Mouse (Mus musculus) cerebellum, postnatal 4 days (tissue): ENCODE data around the gene Mex3b.
A peak's percentile ranks its signal among the peaks of the same experiment; 100 is the strongest.

Source experiments
- DNase-seq, 2 experiments: peaks; one replicate each; pipeline ENCODE4 v3.0.0; 2022; ENCODE audit warnings: low spot score in 2 of 2, mixed read lengths in 1 of 2

Mex3b gene

GRCm38 (mm10) chr7:82867271-82868121, at the start of gene Mex3b:
Gene Mex3b (plus strand): TSS chr7:82867333.
- peak; percentile 41 to 59 for DNase-seq

DNA sequence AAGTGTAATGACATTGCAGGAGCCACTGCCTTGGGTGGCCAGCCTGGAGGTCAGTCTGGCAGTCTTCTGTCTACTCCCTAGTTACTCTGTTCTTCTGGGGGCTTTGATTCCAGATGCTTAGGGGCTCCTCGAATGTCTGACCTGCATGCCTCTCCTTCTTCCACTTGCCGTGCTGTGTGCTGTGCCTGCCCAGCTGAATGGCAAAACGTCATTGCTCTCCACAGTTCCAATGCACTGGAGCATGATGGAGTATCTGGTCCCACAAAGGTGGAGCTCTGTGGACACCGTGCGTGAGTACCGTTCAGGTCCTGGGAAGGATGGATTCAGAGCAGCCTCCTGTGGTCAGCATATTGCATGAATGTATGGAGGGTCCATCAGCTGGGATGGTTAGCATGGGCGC, 47.6 kb upstream of the Mex3b start:
- no peak for DNase-seq

- no peak for DNase-seq
Measured at GRCm38 (mm10) chr7:82820661-82821060, 46.5 kb upstream of the Mex3b start.

DNA sequence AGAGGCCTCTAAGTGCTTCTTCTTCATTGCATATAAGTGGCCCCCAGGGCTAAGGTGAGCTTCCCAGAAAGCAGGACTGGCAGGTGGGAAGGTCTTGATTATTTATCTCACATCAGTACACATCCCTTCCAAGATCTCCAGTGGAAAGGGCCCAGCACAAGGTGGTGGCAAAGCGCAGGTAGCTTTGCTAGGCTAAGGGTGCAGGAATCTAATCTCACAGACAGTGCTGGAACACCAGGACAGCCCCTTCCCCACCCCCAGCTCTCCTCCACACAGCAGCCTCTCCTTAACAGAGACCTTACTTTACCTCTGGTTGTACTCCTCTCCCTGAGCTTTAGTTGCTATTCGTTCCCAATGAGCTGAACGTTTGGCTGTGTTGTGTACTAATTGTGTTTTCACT, 45.6 kb upstream of the Mex3b start:
- no peak for DNase-seq

GRCm38 (mm10) chr7:82822528-82822927, 44.6 kb upstream of the Mex3b start:
- DNase-seq = no peak

- DNase-seq = no peak
Measured at GRCm38 (mm10) chr7:82828193-82828592, 38.9 kb upstream of the Mex3b start.

- peak in 1 of 2 experiments; percentile 14 for DNase-seq
Measured at GRCm38 (mm10) chr7:82829516-82829915, 37.6 kb upstream of the Mex3b start.

GRCm38 (mm10) chr7:82834471-82834870, 32.7 kb upstream of the Mex3b start:
- no peak for DNase-seq

DNA sequence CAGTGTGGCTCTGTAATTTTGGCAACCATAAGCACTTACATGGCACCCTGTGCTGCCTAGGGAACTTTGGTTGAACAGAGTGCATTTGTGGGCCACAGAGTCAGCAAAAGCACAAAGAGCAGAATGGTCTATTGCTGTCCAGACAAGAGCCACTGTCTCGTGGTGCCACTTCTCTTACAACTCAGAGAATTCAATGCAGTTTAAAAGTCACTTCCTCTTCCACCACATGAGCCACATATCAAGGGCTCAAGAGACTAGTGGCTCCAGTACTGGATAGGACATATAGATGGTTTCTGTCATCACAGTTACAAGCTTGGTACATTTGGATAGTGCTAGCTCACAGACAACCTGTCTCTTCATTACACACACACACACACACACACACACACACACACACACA, 28.7 kb upstream of the Mex3b start:
- no peak for DNase-seq

GRCm38 (mm10) chr7:82838965-82839675, 28.0 kb upstream of the Mex3b start:
- DNase-seq = no peak

- no peak for DNase-seq
Measured at GRCm38 (mm10) chr7:82842222-82842920, 24.8 kb upstream of the Mex3b start.

DNA sequence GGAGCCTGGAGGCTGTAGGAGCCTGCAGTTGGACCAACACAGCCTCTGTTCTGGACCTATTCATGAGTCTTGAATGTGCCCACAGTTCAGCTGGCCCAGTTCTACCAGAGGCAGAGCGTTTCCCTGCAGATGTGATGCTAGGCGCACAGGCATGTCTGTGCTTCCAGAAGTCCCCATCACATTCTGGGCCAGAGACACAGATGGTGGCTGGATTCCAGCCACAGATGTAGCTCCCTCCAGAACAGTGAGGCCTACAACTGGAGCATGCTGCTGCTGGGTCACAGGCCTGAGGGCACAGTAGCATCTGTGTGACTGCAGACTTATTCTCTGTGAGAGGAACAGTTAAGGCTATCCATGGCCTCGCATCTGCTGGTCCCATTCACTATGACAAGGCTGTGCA, 16.4 kb upstream of the Mex3b start:
- no peak for DNase-seq

- no peak for DNase-seq
Measured at GRCm38 (mm10) chr7:82851670-82852069, 15.5 kb upstream of the Mex3b start.

DNA sequence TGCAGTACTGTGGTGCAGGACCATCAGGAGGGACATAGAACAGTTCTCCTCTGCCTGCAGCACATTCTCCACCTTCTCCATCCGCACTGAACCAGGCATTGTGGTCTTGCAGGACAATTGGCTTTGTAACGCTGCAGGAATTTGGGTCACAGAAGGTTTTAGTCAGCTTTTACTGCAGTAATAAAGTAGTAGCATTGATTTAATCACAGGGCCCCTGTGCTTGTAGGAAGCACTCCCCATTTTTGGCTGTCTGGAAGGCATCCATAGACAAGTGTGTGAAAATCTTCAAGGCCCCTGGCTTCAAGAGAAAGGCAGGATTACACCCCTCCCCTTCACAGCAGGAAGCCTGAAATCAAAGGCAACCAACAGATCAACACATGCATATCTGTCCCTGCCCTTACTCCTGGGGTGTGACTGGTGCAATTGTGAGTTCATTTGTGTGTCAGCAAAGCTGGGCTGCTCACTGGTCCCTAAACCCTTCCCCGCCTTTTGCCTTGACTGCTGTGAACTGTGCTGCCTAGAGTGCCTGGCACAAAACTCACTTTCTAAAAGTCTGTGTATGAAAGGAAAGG, 12.9 kb upstream of the Mex3b start:
- DNase-seq = no peak

DNA sequence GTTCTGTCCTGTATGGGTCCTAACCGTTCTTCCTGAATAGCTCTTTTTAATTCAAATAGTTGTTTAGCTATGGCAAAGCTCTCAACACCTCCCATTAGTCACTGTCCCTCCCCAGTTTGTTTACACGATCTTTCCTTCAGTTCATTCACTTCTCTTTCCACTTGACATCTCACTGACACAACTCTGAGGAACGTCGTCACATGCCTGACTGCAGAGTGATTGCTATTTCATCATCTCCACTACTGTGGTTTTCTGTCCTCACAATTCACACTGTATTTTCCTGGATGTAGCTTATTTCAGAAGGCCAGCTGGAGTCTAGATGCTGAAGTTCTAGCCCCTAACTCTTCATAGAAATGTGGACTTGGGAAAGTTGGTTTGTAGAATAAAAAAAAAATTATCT, 8.5 kb upstream of the Mex3b start:
- DNase-seq = no peak

DNA sequence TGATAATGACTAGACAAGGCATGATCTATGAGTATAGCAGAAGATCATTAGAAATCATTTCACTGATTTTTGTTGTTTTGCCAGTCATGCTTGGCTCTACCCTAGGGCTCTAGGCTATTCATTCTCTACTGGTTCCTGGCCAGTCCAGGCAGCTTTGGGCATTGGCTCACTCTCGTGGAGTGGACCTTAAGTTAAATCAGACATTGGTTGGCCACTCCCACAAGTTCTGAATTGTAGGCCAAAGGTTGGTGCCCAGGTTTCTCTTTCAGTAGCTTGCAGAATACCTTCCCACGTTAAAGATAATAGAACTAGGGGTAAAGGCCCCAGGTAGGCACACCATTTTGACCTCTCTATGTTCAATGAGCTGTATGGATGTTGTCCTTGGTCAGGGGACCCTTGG, 6.5 kb upstream of the Mex3b start:
- DNase-seq = no peak

- DNase-seq = no peak
Measured at GRCm38 (mm10) chr7:82863341-82863740, 3.8 kb upstream of the Mex3b start.

DNA sequence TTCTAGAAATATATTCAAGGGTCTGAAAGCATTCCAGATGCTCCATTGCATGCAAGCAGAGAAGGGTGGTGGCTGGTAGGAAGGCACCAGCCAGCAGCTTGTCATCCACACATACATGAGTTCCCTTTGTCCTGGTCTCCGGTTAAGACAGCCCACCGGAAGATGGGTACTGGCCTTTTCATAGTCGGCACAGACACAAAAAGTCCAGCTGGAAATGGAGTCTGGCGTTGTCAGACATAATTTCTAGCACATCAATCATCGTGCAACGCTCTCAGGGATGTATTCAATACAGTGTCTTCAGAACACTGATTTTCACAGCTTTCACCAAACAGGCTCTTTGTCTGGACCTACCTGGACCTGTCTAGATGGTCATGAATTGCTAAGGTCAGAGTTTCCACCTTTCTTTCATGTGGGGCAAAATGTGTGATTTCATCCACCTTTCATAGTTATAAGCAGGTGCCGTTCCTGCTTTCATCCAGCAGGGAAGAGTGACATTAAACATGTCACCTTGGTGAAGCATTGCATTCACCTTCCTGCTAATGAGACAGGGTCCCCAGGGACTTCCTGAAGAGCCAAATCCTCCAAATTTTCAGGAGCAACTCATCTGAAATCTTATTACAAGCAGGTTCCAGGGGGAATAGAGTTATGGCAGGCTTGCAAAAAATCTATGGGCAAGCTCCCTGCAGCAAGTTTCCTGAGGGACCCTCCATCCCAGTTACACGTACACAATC, 2.7 kb upstream of the Mex3b start:
- peak in 1 of 2 experiments; percentile 16 for DNase-seq

- peak in 1 of 2 experiments; percentile 37 for DNase-seq
Measured at GRCm38 (mm10) chr7:82864991-82865771, 2.0 kb upstream of the Mex3b start.

DNA sequence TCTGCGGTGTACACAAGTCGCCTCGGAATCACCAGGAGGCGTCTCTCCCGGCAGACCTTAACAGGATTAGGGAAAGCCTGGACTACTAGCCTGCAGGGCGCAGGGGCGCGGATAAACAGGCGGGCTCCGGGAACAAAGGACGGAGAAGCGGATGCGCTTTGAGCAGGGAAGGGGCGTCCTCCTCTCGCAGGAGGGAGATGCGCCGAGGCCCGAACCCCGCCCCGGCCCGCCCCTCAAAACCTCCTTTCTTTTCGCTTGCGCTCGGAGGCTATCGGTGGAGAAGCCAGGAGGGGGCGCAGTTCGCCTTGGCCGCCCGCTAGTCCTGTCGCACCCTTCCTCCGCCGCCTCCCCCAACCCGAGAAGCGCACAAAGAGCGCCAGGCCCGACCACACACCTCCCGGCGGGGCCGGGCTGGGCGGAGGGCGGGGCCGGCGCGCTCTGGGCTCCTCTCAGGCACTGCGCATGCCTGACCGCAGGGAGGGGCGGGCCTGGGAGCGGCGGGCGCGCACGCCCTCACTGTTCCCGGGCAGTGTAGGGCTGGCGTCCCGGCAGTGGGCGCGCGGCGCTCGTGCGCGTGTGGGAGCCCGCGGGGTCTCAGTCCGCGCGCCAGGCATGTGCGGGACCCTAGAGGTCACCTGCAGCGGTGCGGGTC, 1.2 kb upstream of the Mex3b start:
- DNase-seq = peak; percentile 98 to 99
